Mouse (Mus musculus) olfactory bulb, adult 2 months (tissue): ENCODE results near the gene Clybl. TPM values are rescaled to one million over a fixed set of nuclear protein-coding genes. Genes with fewer than 3 reads are reported as not detected.

Experiments used
- H3K27ac ChIP-seq: fragments of 200-500 bp; 2 replicates; pipeline ENCODE4 v1.5.1; 2012; ENCODE audit warnings: low read depth, low read length; ENCODE audit not compliant: insufficient read depth
- H3K4me1 ChIP-seq: fragments of 200-500 bp; 2 replicates; pipeline ENCODE4 v1.6.1; 2012; ENCODE audit warnings: low read length; ENCODE audit not compliant: control insufficient read depth, insufficient read depth
- H3K4me3 ChIP-seq: fragments of 200-500 bp; 2 replicates; pipeline ENCODE4 v1.5.1; 2012; ENCODE audit warnings: mild to moderate bottlenecking, low read depth, low read length, moderate library complexity; ENCODE audit not compliant: insufficient read depth
- CTCF ChIP-seq: fragments of 200-500 bp; IDR thresholded peaks from 2 replicates; pipeline ENCODE4 v1.5.1; 2012; ENCODE audit warnings: low read depth, mild to moderate bottlenecking, low read length, moderate library complexity; ENCODE audit not compliant: insufficient read depth
- POLR2A ChIP-seq: fragments of 200-500 bp; IDR thresholded peaks from 2 replicates; pipeline ENCODE4 v1.6.1; 2012; ENCODE audit warnings: mild to moderate bottlenecking, low read depth, low read length, moderate library complexity; ENCODE audit not compliant: insufficient read depth
- WGBS: fragments of 180-500 bp; shearing (Covaris S2); methylation state at CpG from one replicate; pipeline ENCODE4 v1.1.7; 2018; 5-methylcytosine and 5-hydroxymethylcytosine counted together
- polyA plus RNA-seq: library from polyadenylated mRNA; stranded (reverse); fragments of >200 nt; gene quantifications from 2 replicates; pipeline ENCODE4 v1.2.4, GENCODE M21; 2012; ENCODE audit warnings: low replicate concordance; ENCODE audit not compliant: missing spikeins, insufficient read depth, insufficient read length

Clybl gene
- polyA plus RNA-seq, 1 experiment: not detected

DNA sequence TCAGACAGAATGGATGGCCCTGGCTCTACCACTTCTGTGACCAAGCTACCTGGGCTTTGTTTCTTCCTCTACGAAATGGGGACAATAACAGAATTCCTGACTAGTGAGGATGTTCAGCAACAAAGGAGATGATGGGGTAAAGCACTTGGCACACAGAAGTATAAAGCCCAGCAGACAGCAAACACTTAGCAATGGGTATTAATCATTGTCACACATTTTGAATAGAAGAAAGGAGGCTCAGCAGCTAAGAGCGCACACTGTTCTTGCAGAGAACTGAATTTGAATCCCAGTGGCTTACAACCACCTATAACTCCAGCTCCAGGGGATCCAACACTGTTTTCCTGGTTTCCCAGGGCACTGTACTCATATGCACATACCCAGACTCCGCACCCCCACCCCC is 246.2 kb downstream of the Clybl start:
- no peaks in the 10 kb centered on the region for H3K4me1 ChIP-seq
- WGBS: 87% methylated on average over 3 of the region's 3 CpGs
- TF ChIP-seq POLR2A (no peak), CTCF (no peak)
- no peak overlapping the region for H3K27ac ChIP-seq
- H3K4me3 ChIP-seq: no peak overlapping the region

DNA sequence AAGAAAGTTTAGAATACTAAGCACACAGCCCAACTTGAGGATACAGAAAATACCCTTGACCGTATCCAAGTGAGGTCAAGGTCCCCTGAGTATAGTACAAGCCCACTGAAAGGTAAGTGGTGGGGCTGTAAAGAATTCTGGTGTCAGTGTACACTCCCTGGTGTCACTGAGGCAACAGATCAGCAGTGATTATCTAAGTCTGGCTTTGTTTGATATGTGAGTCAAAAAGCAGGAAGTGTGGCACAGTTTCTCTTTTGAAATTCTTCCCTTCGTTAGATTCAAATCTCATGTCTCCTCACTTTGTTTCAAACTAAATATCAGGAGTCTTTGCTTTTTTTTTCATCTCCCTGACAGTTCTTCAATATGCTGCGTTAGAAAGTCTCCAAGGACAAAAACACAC is 251.1 kb downstream of the Clybl start:
- H3K27ac ChIP-seq: no peak overlapping the region
- H3K4me3 ChIP-seq: no peak overlapping the region
- WGBS: 72% methylated on average over 3 of the region's 3 CpGs

GRCm38 (mm10) chr14:122434039-122434438 is 252.5 kb downstream of the Clybl start:
- TF ChIP-seq CTCF: no peak
- WGBS: 93% methylated on average over 10 of the region's 10 CpGs
- Histone ChIP-seq H3K4me1 (no peaks in the 10 kb centered on the region), H3K27ac (no peak overlapping the region), H3K4me3 (no peak overlapping the region)

More for the DNA sequence above, 251.1 kb downstream of the Clybl start:
- TF ChIP-seq CTCF (no peak), POLR2A (no peak)
- H3K4me1 ChIP-seq: no peaks in the 10 kb centered on the region

GRCm38 (mm10) chr14:122436850-122437249 is 255.3 kb downstream of the Clybl start:
- Histone ChIP-seq H3K4me3 (no peak overlapping the region), H3K4me1 (no peaks in the 10 kb centered on the region), H3K27ac (no peak overlapping the region)
- no peak for TF ChIP-seq CTCF
- 84% methylated on average over 10 of the region's 10 CpGs for WGBS

DNA sequence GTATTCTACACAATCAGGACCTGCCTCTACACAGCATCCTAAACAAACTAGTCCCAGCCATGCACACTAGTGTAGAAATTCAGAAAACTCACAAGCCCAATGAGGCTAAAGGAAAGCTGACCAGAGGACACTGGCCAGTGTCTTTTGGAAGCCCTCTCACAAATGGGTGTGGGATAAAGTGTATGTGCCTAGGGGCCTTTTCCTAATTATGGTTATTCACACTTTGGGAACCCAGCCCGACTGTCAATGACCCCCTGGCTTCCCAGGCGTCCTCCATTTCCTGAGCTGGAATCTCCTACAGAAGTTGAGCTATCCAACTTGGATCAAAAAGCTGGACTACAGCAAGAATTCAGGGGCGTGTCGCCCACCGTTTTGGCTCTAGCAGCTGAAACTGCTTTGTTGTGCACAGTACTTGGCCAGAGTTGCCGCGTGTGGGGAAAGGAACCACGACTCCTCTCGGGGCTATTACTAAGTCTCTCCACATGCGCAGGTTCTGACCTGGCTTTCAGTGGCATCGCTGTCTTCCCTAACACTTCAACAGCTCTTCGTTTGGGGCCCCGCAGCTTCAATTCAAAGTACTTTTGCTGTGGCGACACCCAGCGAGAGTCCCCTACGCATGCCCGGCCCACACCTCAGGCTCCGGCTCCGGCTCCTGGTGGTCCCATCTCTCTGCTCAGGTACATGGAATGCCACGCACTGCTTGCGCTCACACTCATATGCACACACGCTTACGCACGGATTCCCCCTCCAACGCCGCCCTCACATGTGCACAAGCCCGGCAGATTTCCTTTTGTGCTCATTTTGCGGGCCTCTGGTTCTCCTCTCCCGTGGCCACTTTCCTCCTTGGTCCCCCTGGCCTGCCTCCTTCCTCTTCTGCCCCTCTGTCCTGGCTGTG is 268.3 kb downstream of the Clybl start:
- TF ChIP-seq CTCF: no peak
- no peak for TF ChIP-seq POLR2A
- Histone ChIP-seq H3K4me1 (peaks cover 21% of the 10 kb centered on the region), H3K4me3 (peak overlapping the region; percentile 41), H3K27ac (no peak overlapping the region)
- 13% methylated on average over 29 of the region's 29 CpGs for WGBS

GRCm38 (mm10) chr14:122450496-122451382 is 269.2 kb downstream of the Clybl start, which contains the start of gene Gm5089:
TSS of gene Gm5089 (minus strand) at chr14:122451115.
- H3K4me1 ChIP-seq: peaks cover 21% of the 10 kb centered on the region
- peak within 1 kb of the TSS; percentile 41 for H3K4me3 ChIP-seq
- TF ChIP-seq POLR2A (no peak), CTCF (no peak)
- WGBS: 2% methylated on average over 59 of the region's 59 CpGs
- H3K27ac ChIP-seq: no peak within 1 kb of the TSS

GRCm38 (mm10) chr14:122451551-122452145 is 270.1 kb downstream of the Clybl start:
- H3K27ac ChIP-seq: no peak overlapping the region
- H3K4me3 ChIP-seq: no peak overlapping the region
- TF ChIP-seq POLR2A (no peak), CTCF (no peak)
- H3K4me1 ChIP-seq: peaks cover 21% of the 10 kb centered on the region
- WGBS: 87% methylated on average over 5 of the region's 5 CpGs

Other genes starting within 250 kb of the Clybl start
- not detected in 2 replicates for gene Gpr183, start 216.5 kb upstream of the Clybl start, polyA plus RNA-seq
- gene Timm8a2, start 147.0 kb upstream of the Clybl start, polyA plus RNA-seq: not detected in 2 replicates
- gene Tm9sf2, start 74.7 kb upstream of the Clybl start, polyA plus RNA-seq: not detected in 2 replicates